Mouse (Mus musculus) heart, embryonic 16.5 days (tissue): Measurements from ENCODE around the gene Rprd1b. TPM values are rescaled to one million over a fixed set of nuclear protein-coding genes. Genes with fewer than 3 reads are reported as not detected.

Experiments
- ATAC-seq: fragments of 200-750 bp; cut with Nextera tagmentation; replicated peaks from 2 replicates; pipeline ENCODE4 v1.8.0; 2017; ENCODE audit warnings: moderate number of reproducible peaks; ENCODE audit not compliant: insufficient read depth, low FRiP score; ENCODE audit errors: extremely low read depth
- H3K27ac ChIP-seq: fragments of 300-500 bp; sonication (generic); 2 replicates; pipeline ENCODE4 v1.5.1; 2014; ENCODE audit warnings: mild to moderate bottlenecking, low read length, control low read depth, moderate library complexity
- H3K27me3 ChIP-seq: fragments of 300-500 bp; sonication (generic); 2 replicates; pipeline ENCODE4 v1.6.1; 2014; ENCODE audit warnings: low read length, mixed read lengths; ENCODE audit not compliant: control insufficient read depth, insufficient read depth
- H3K36me3 ChIP-seq: fragments of 300-500 bp; sonication (generic); 2 replicates; pipeline ENCODE4 v1.6.1; 2014; ENCODE audit not compliant: control insufficient read depth, insufficient read depth
- H3K4me1 ChIP-seq: fragments of 300-500 bp; sonication (generic); 2 replicates; pipeline ENCODE4 v1.6.1; 2014; ENCODE audit warnings: low read length, mixed read lengths; ENCODE audit not compliant: control insufficient read depth, insufficient read depth
- H3K4me2 ChIP-seq: fragments of 300-500 bp; sonication (generic); 2 replicates; pipeline ENCODE4 v1.6.1; 2014; ENCODE audit warnings: low read depth, mild to moderate bottlenecking, control low read depth, low read length
- H3K4me3 ChIP-seq: fragments of 300-500 bp; sonication (generic); 2 replicates; pipeline ENCODE4 v1.5.1; 2014; ENCODE audit warnings: mild to moderate bottlenecking, control low read depth, low read length
- H3K9ac ChIP-seq: fragments of 300-500 bp; sonication (generic); 2 replicates; pipeline ENCODE4 v1.6.1; 2014; ENCODE audit warnings: low read length, control low read depth
- H3K9me3 ChIP-seq: fragments of 300-500 bp; sonication (generic); replicated peaks from 2 replicates; pipeline ENCODE4 v1.6.1; 2016; ENCODE audit warnings: low read length; ENCODE audit not compliant: control insufficient read depth
- WGBS: fragments of 180-500 bp; shearing (Covaris S2); extraction: QIAGEN DNeasy Blood & Tissue Kit; methylation state at CpG from one replicate; pipeline ENCODE4 v1.1.7; 2014; 5-methylcytosine and 5-hydroxymethylcytosine counted together
- polyA plus RNA-seq: library from polyadenylated mRNA; unstranded; fragments of >200 nt; fragmentation: Nextera tagmentation; extraction: Ambion mirVana; gene quantifications from 2 replicates; pipeline ENCODE4 v1.2.1, GENCODE M21; 2015

The Rprd1b gene
- polyA plus RNA-seq, 1 experiment from 2014 or later, result 32.0 TPM

GRCm38 (mm10) chr2:158035813-158036212 is 7.5 kb downstream of the Rprd1b start:
- 71% methylated on average over 2 of the region's 2 CpGs for WGBS
- ATAC-seq, result no peak
- no peak overlapping the region for H3K9ac ChIP-seq
- H3K4me1 ChIP-seq, result peaks cover 19% of the 10 kb centered on the region
- H3K27me3 ChIP-seq, result no peaks in the 10 kb centered on the region
- H3K4me2 ChIP-seq, result no peak overlapping the region
- H3K4me3 ChIP-seq, result no peak overlapping the region
- H3K36me3 ChIP-seq, result peaks cover 8% of the 10 kb centered on the region
- H3K27ac ChIP-seq, result no peak overlapping the region
- H3K9me3 ChIP-seq, result no peaks in the 10 kb centered on the region

DNA sequence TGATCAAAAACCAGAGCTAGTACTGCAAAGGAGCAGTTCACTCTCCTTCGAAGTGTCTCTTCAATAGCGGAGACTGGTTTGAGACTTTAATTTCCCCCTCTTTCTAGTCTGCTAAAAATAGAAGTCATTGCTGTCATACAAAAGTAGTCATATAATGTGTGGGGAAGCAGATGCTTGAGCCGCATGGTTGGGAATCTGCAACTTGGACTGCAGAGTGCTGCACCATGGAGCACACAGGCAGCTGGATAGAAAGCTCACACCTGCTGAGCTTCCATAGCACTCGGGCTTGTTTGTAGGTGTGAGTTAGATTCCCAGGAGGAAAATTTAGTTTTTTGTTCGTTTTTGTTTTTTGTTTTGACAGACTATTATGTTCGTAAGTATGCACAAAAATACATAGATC is 8.1 kb downstream of the Rprd1b start:
- H3K9me3 ChIP-seq, result no peaks in the 10 kb centered on the region
- H3K27me3 ChIP-seq, result no peaks in the 10 kb centered on the region
- H3K9ac ChIP-seq, result no peak overlapping the region
- H3K27ac ChIP-seq, result 0 out of 2 replicates have a peak overlapping the region, but pooled peaks have one; percentile 12
- H3K4me2 ChIP-seq, result no peak overlapping the region
- no peak for ATAC-seq
- WGBS, result 57% methylated on average over 6 of the region's 6 CpGs
- H3K4me3 ChIP-seq, result no peak overlapping the region
- H3K4me1 ChIP-seq, result peaks cover 16% of the 10 kb centered on the region; the same call in 1 of the 2 replicates
- H3K36me3 ChIP-seq, result peaks cover 10% of the 10 kb centered on the region

- Histone ChIP-seq H3K9ac (no peak overlapping the region), H3K27ac (no peak overlapping the region), H3K4me1 (peaks cover 16% of the 10 kb centered on the region; the same call in 1 of the 2 replicates), H3K36me3 (peaks cover 10% of the 10 kb centered on the region), H3K4me2 (no peak overlapping the region), H3K9me3 (no peaks in the 10 kb centered on the region), H3K27me3 (no peaks in the 10 kb centered on the region), H3K4me3 (no peak overlapping the region)
- ATAC-seq, result no peak
- 48% methylated on average over 7 of the region's 7 CpGs for WGBS
Measured at GRCm38 (mm10) chr2:158036953-158037352, 8.7 kb downstream of the Rprd1b start.

- Histone ChIP-seq H3K4me1 (peaks cover 16% of the 10 kb centered on the region; the same call in 1 of the 2 replicates), H3K27ac (no peak overlapping the region), H3K9ac (no peak overlapping the region), H3K36me3 (peaks cover 10% of the 10 kb centered on the region), H3K27me3 (no peaks in the 10 kb centered on the region), H3K4me2 (no peak overlapping the region), H3K9me3 (no peaks in the 10 kb centered on the region), H3K4me3 (no peak overlapping the region)
- 97% methylated on average over 1 of the region's 1 CpGs for WGBS
- no peak for ATAC-seq
Measured at GRCm38 (mm10) chr2:158037571-158037970, 9.3 kb downstream of the Rprd1b start.

DNA sequence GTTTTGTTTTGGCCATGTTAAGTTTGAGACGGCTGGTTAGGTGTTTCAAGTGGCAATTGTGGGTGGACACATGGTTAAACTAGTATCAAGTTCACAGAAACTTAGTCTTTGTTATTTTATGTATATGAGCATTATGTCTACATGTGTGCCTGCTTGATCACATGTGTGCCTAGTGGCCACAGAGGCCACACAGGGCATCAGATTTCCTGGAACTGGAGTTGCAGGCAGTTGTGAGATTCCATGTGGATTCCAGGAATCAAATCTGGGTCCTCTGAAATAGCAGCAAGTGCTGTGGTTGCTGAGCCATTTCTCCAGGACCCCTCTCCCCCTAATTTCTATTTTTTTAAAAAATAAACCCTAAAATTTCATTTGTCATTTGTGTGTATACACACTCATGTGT is 11.4 kb downstream of the Rprd1b start:
- Histone ChIP-seq H3K27ac (no peak overlapping the region), H3K4me2 (no peak overlapping the region), H3K4me1 (peaks cover 13% of the 10 kb centered on the region; the same call in 1 of the 2 replicates), H3K4me3 (no peak overlapping the region), H3K36me3 (peaks cover 24% of the 10 kb centered on the region), H3K9ac (no peak overlapping the region), H3K9me3 (no peaks in the 10 kb centered on the region), H3K27me3 (no peaks in the 10 kb centered on the region)
- no peak for ATAC-seq
- 64% methylated on average over 1 of the region's 1 CpGs for WGBS

- no peak overlapping the region for H3K27ac ChIP-seq
- H3K9ac ChIP-seq, result no peak overlapping the region
- H3K4me1 ChIP-seq, result peaks cover 13% of the 10 kb centered on the region; the same call in 1 of the 2 replicates
- no peak for ATAC-seq
- H3K4me3 ChIP-seq, result no peak overlapping the region
- H3K36me3 ChIP-seq, result peaks cover 28% of the 10 kb centered on the region
- no peaks in the 10 kb centered on the region for H3K27me3 ChIP-seq
- H3K9me3 ChIP-seq, result no peaks in the 10 kb centered on the region
- no peak overlapping the region for H3K4me2 ChIP-seq
- 74% methylated on average over 2 of the region's 2 CpGs for WGBS
Measured at GRCm38 (mm10) chr2:158040396-158040795, 12.1 kb downstream of the Rprd1b start.

DNA sequence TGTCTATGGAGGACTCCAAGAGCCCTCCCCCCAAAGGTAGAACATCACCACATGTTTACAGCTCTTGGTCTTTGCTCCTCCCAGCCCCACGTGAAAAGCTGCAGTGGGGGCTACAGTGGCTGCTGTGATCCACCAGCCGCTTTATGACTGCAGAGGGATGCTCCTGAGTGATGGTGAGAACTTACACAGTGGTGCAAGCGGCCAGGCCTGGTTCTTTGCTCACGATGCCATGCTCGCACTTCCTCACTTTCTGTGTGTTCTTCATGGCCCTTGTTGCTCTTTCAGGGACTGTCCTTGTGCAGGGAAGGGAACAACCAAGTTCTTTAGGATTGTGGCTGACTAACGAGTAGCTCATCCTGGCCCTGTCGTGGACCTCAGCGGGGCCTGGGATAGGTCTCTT is 15.2 kb downstream of the Rprd1b start:
- H3K4me3 ChIP-seq, result no peak overlapping the region
- no peaks in the 10 kb centered on the region for H3K4me1 ChIP-seq
- H3K27ac ChIP-seq, result no peak overlapping the region
- H3K9ac ChIP-seq, result no peak overlapping the region
- H3K27me3 ChIP-seq, result no peaks in the 10 kb centered on the region
- WGBS, result 94% methylated on average over 8 of the region's 8 CpGs
- ATAC-seq, result no peak
- no peak overlapping the region for H3K4me2 ChIP-seq
- H3K36me3 ChIP-seq, result peaks cover 32% of the 10 kb centered on the region
- no peaks in the 10 kb centered on the region for H3K9me3 ChIP-seq

- WGBS, result 67% methylated on average over 4 of the region's 4 CpGs
Measured at GRCm38 (mm10) chr2:158046186-158046585, 17.9 kb downstream of the Rprd1b start.

GRCm38 (mm10) chr2:158047903-158048302 is 19.6 kb downstream of the Rprd1b start:
- whole genome bisulfite sequencing, result 54% methylated on average over 3 of the region's 3 CpGs
- H3K4me1 ChIP-seq, result no peaks in the 10 kb centered on the region
- no peak overlapping the region for H3K9ac ChIP-seq
- H3K36me3 ChIP-seq, result peaks cover 50% of the 10 kb centered on the region
- no peak for ATAC-seq
- no peaks in the 10 kb centered on the region for H3K9me3 ChIP-seq
- H3K27me3 ChIP-seq, result no peaks in the 10 kb centered on the region
- no peak overlapping the region for H3K4me2 ChIP-seq
- H3K27ac ChIP-seq, result no peak overlapping the region
- no peak overlapping the region for H3K4me3 ChIP-seq

More at GRCm38 (mm10) chr2:158046186-158046585, 17.9 kb downstream of the Rprd1b start:
- no peak overlapping the region for H3K27ac ChIP-seq
- no peak for ATAC-seq
- no peak overlapping the region for H3K9ac ChIP-seq
- no peaks in the 10 kb centered on the region for H3K9me3 ChIP-seq
- H3K4me3 ChIP-seq, result no peak overlapping the region
- H3K36me3 ChIP-seq, result peaks cover 46% of the 10 kb centered on the region
- no peaks in the 10 kb centered on the region for H3K4me1 ChIP-seq
- H3K4me2 ChIP-seq, result no peak overlapping the region
- H3K27me3 ChIP-seq, result no peaks in the 10 kb centered on the region
